Mouse (Mus musculus): ENCODE measurements around the gene Gpx8. TPM values are rescaled to one million over a fixed set of nuclear protein-coding genes. Genes with fewer than 3 reads are reported as not detected.

The Gpx8 gene
- polyA plus RNA-seq (2015; fragmentation: Nextera tagmentation; extraction: Ambion mirVana) = 38.4 and 40.5 TPM in 2 replicates

- H3K4me2 ChIP-seq (ENCODE audit: low read length) = peak within 1 kb of the TSS; percentile 81
- no peaks in the 10 kb centered on the region for H3K36me3 ChIP-seq (ENCODE audit: control insufficient read depth, insufficient read depth, low read length)
- peak; percentile 91 for ATAC-seq
- peak within 1 kb of the TSS; percentile 59 for H3K9ac ChIP-seq (ENCODE audit: low read depth, low read length)
- peak within 1 kb of the TSS; percentile 50 for H3K4me3 ChIP-seq (ENCODE audit: low read depth, low read length)
- H3K27ac ChIP-seq (ENCODE audit: low read length) = peak within 1 kb of the TSS; percentile 31; the same call in 1 of the 2 replicates
- no peaks in the 10 kb centered on the region for H3K9me3 ChIP-seq (replicated peaks; ENCODE audit: control insufficient read depth, low read length, poor library complexity, severe bottlenecking)
- 4% methylated on average over 21 of the region's 21 CpGs for WGBS
- H3K4me1 ChIP-seq (ENCODE audit: control insufficient read depth, insufficient read depth, low read length) = no peaks in the 10 kb centered on the region
- H3K27me3 ChIP-seq (ENCODE audit: control insufficient read depth, insufficient read depth, low read depth, low read length) = no peaks in the 10 kb centered on the region
Measured at GRCm38 (mm10) chr13:113046211-113046883, at the start of gene Gpx8. Gene Gpx8 (minus strand): TSS chr13:113046410.

GRCm38 (mm10) chr13:113094618-113095017 lies 48.4 kb upstream of the Gpx8 start:
- Histone ChIP-seq H3K9me3 (replicated peaks; ENCODE audit: control insufficient read depth, low read length, poor library complexity, severe bottlenecking) (no peaks in the 10 kb centered on the region), H3K27ac (ENCODE audit: low read length) (no peak overlapping the region), H3K4me2 (ENCODE audit: low read length) (no peak overlapping the region), H3K36me3 (ENCODE audit: control insufficient read depth, insufficient read depth, low read length) (no peaks in the 10 kb centered on the region), H3K9ac (ENCODE audit: low read depth, low read length) (no peak overlapping the region), H3K4me3 (ENCODE audit: low read depth, low read length) (no peak overlapping the region), H3K4me1 (ENCODE audit: control insufficient read depth, insufficient read depth, low read length) (no peaks in the 10 kb centered on the region), H3K27me3 (ENCODE audit: control insufficient read depth, insufficient read depth, low read depth, low read length) (no peaks in the 10 kb centered on the region)
- 50% methylated on average over 1 of the region's 1 CpGs for WGBS
- no peak for ATAC-seq

GRCm38 (mm10) chr13:113090489-113090888 lies 44.3 kb upstream of the Gpx8 start:
- H3K4me2 ChIP-seq (ENCODE audit: low read length) = no peak overlapping the region
- WGBS = 88% methylated on average over 8 of the region's 8 CpGs
- no peak overlapping the region for H3K27ac ChIP-seq (ENCODE audit: low read length)
- H3K9me3 ChIP-seq (replicated peaks; ENCODE audit: control insufficient read depth, low read length, poor library complexity, severe bottlenecking) = no peaks in the 10 kb centered on the region
- H3K9ac ChIP-seq (ENCODE audit: low read depth, low read length) = no peak overlapping the region
- H3K4me3 ChIP-seq (ENCODE audit: low read depth, low read length) = no peak overlapping the region
- no peaks in the 10 kb centered on the region for H3K36me3 ChIP-seq (ENCODE audit: control insufficient read depth, insufficient read depth, low read length)
- no peaks in the 10 kb centered on the region for H3K27me3 ChIP-seq (ENCODE audit: control insufficient read depth, insufficient read depth, low read depth, low read length)
- H3K4me1 ChIP-seq (ENCODE audit: control insufficient read depth, insufficient read depth, low read length) = no peaks in the 10 kb centered on the region
- no peak for ATAC-seq

- 87% methylated on average over 13 of the region's 13 CpGs for WGBS
- Histone ChIP-seq H3K27ac (ENCODE audit: low read length) (no peak overlapping the region), H3K4me1 (ENCODE audit: control insufficient read depth, insufficient read depth, low read length) (no peaks in the 10 kb centered on the region), H3K36me3 (ENCODE audit: control insufficient read depth, insufficient read depth, low read length) (no peaks in the 10 kb centered on the region), H3K4me2 (ENCODE audit: low read length) (no peak overlapping the region), H3K9me3 (replicated peaks; ENCODE audit: control insufficient read depth, low read length, poor library complexity, severe bottlenecking) (no peaks in the 10 kb centered on the region), H3K9ac (ENCODE audit: low read depth, low read length) (no peak overlapping the region), H3K27me3 (ENCODE audit: control insufficient read depth, insufficient read depth, low read depth, low read length) (no peaks in the 10 kb centered on the region), H3K4me3 (ENCODE audit: low read depth, low read length) (no peak overlapping the region)
- ATAC-seq = no peak
Measured at GRCm38 (mm10) chr13:113087226-113088017, 41.2 kb upstream of the Gpx8 start.

GRCm38 (mm10) chr13:113084732-113085131 lies 38.5 kb upstream of the Gpx8 start:
- Histone ChIP-seq H3K9me3 (replicated peaks; ENCODE audit: control insufficient read depth, low read length, poor library complexity, severe bottlenecking) (no peaks in the 10 kb centered on the region), H3K4me3 (ENCODE audit: low read depth, low read length) (no peak overlapping the region), H3K4me1 (ENCODE audit: control insufficient read depth, insufficient read depth, low read length) (no peaks in the 10 kb centered on the region), H3K27me3 (ENCODE audit: control insufficient read depth, insufficient read depth, low read depth, low read length) (no peaks in the 10 kb centered on the region), H3K27ac (ENCODE audit: low read length) (no peak overlapping the region), H3K4me2 (ENCODE audit: low read length) (no peak overlapping the region), H3K36me3 (ENCODE audit: control insufficient read depth, insufficient read depth, low read length) (no peaks in the 10 kb centered on the region), H3K9ac (ENCODE audit: low read depth, low read length) (no peak overlapping the region)
- WGBS = 81% methylated on average over 5 of the region's 5 CpGs
- ATAC-seq = no peak

DNA sequence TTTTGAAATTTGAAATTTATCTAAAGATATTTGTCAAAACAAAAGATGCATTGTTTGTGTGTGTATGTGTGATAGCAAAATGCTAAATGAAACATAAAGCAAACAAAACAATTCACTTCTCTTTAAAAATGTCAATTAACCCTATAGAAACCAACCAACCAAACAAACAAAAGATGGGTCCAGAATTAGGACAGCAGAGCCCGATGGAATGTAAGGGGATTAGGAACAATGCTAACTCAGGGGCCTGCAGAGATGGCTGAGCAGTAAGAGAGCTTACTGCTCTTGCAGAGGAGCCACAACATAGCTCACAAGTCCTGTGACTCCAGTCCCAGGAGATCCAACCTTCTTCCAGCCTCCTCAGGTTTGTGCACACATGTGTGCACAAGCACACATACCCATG lies 35.9 kb upstream of the Gpx8 start:
- 13% methylated on average over 1 of the region's 1 CpGs for WGBS
- Histone ChIP-seq H3K9me3 (replicated peaks; ENCODE audit: control insufficient read depth, low read length, poor library complexity, severe bottlenecking) (no peaks in the 10 kb centered on the region), H3K4me2 (ENCODE audit: low read length) (no peak overlapping the region), H3K9ac (ENCODE audit: low read depth, low read length) (no peak overlapping the region), H3K27ac (ENCODE audit: low read length) (no peak overlapping the region), H3K27me3 (ENCODE audit: control insufficient read depth, insufficient read depth, low read depth, low read length) (no peaks in the 10 kb centered on the region), H3K4me1 (ENCODE audit: control insufficient read depth, insufficient read depth, low read length) (no peaks in the 10 kb centered on the region), H3K36me3 (ENCODE audit: control insufficient read depth, insufficient read depth, low read length) (no peaks in the 10 kb centered on the region), H3K4me3 (ENCODE audit: low read depth, low read length) (no peak overlapping the region)
- no peak for ATAC-seq

DNA sequence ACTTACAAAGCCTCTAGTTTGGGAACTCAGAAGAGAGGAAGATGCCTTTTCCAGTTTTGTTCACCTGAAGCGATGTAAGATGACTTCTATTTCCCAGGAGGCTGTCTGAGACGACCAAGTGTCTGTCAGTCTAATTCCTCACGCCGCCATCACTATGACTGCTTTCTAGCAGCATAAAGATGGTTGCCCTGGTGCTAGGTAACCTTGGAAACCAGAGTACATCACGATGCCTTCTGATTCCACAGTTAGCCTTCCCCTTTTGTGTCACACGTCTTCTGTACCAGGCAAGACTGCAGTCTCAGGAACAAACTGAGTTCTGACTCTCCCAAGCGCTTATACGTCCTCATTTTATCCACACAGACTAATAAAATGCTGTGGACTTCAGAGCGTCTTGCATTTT lies 32.8 kb upstream of the Gpx8 start:
- Histone ChIP-seq H3K27ac (ENCODE audit: low read length) (no peak overlapping the region), H3K4me3 (ENCODE audit: low read depth, low read length) (no peak overlapping the region), H3K4me1 (ENCODE audit: control insufficient read depth, insufficient read depth, low read length) (no peaks in the 10 kb centered on the region), H3K36me3 (ENCODE audit: control insufficient read depth, insufficient read depth, low read length) (no peaks in the 10 kb centered on the region), H3K9me3 (replicated peaks; ENCODE audit: control insufficient read depth, low read length, poor library complexity, severe bottlenecking) (no peaks in the 10 kb centered on the region), H3K27me3 (ENCODE audit: control insufficient read depth, insufficient read depth, low read depth, low read length) (no peaks in the 10 kb centered on the region), H3K4me2 (ENCODE audit: low read length) (no peak overlapping the region), H3K9ac (ENCODE audit: low read depth, low read length) (no peak overlapping the region)
- 37% methylated on average over 9 of the region's 9 CpGs for WGBS
- peak; percentile 73 for ATAC-seq

DNA sequence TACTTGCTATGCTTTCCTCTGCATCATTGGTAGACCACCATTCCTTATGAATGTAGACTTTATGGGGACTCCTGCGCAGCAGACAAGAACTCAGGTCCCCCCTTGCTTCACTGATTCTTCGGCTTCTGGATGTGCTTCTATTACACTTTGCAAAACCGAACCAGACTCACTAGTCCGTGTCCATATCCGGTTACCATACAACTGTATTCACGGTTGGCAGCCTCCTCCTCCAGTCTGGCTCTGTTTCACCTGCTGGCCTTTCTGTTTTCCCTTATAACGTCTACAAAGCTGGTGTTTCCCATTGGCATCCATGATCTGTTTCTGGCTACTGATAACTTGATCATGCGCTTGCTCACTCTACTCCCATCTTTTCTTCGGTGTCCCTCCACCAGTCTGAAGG lies 18.3 kb upstream of the Gpx8 start:
- no peaks in the 10 kb centered on the region for H3K36me3 ChIP-seq (ENCODE audit: control insufficient read depth, insufficient read depth, low read length)
- H3K4me3 ChIP-seq (ENCODE audit: low read depth, low read length) = no peak overlapping the region
- WGBS = 89% methylated on average over 9 of the region's 9 CpGs
- no peak overlapping the region for H3K4me2 ChIP-seq (ENCODE audit: low read length)
- H3K9me3 ChIP-seq (replicated peaks; ENCODE audit: control insufficient read depth, low read length, poor library complexity, severe bottlenecking) = no peaks in the 10 kb centered on the region
- H3K4me1 ChIP-seq (ENCODE audit: control insufficient read depth, insufficient read depth, low read length) = no peaks in the 10 kb centered on the region
- H3K27me3 ChIP-seq (ENCODE audit: control insufficient read depth, insufficient read depth, low read depth, low read length) = no peaks in the 10 kb centered on the region
- H3K9ac ChIP-seq (ENCODE audit: low read depth, low read length) = no peak overlapping the region
- H3K27ac ChIP-seq (ENCODE audit: low read length) = no peak overlapping the region
- no peak for ATAC-seq

GRCm38 (mm10) chr13:113061746-113062145 lies 15.5 kb upstream of the Gpx8 start:
- WGBS = 93% methylated on average over 6 of the region's 6 CpGs
- H3K9me3 ChIP-seq (replicated peaks; ENCODE audit: control insufficient read depth, low read length, poor library complexity, severe bottlenecking) = no peaks in the 10 kb centered on the region
- H3K4me1 ChIP-seq (ENCODE audit: control insufficient read depth, insufficient read depth, low read length) = no peaks in the 10 kb centered on the region
- no peaks in the 10 kb centered on the region for H3K36me3 ChIP-seq (ENCODE audit: control insufficient read depth, insufficient read depth, low read length)
- H3K27ac ChIP-seq (ENCODE audit: low read length) = no peak overlapping the region
- H3K9ac ChIP-seq (ENCODE audit: low read depth, low read length) = no peak overlapping the region
- no peak overlapping the region for H3K4me2 ChIP-seq (ENCODE audit: low read length)
- no peak for ATAC-seq
- H3K27me3 ChIP-seq (ENCODE audit: control insufficient read depth, insufficient read depth, low read depth, low read length) = no peaks in the 10 kb centered on the region
- H3K4me3 ChIP-seq (ENCODE audit: low read depth, low read length) = no peak overlapping the region
